Mouse (Mus musculus) gastrocnemius, postnatal 10 days (tissue): ENCODE measurements around the gene Sept11. TPM values are rescaled to one million over a fixed set of nuclear protein-coding genes. Genes with fewer than 3 reads are reported as not detected.

ENCODE experiments used
- DNase-seq: peaks from one replicate; pipeline ENCODE4 v3.0.0; 2021; ENCODE audit warnings: mixed read lengths
- total RNA-seq, 2 experiments: library from RNA; stranded (reverse); gene quantifications; 2 replicates each; pipeline ENCODE4 v1.2.3; 2021

The Sept11 gene
- total RNA-seq, 2 experiments from 2014 or later = 161 to 185 TPM

GRCm38 (mm10) chr5:93168654-93169053 lies 75.4 kb downstream of the Sept11 start:
- no peak for DNase-seq

DNA sequence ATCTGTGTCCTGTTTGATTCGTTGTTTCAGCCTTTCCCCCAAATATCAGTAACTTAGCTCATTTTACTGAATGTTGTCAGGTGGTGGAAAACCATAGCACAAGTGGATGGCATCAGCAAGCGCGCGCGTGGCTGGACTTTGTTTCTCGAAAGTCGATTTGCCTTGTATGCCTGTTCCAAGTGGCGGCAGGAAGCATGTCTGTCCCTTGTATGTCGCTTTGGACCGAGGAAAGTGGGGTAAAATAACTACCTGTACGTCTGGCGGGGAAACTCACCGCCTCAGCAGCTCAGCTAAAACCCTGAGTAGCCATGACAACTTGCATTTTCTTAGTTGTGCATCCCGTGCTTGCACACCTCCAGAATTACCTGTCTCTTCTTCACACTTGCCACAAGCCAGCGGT lies 78.2 kb downstream of the Sept11 start:
- DNase-seq = no peak

DNA sequence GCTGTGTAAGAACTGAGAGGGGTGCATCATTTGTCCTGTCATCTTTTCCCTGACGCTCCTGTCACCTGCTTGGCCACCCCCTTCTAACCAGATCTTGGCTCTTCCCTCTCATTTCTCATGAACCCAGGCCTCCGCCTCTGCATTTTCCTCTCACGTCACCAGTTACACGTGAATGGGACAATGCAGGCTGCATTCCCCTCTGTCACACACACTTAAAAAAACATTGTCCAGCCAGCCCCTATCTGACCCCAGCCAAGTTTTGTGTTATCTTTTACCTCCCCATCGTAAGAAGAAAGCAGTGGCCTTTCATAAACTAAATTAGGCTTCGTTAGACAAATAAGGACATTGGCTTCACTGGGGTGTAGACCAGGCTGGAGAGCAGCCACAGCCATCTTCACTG lies 79.3 kb downstream of the Sept11 start:
- DNase-seq = no peak

DNA sequence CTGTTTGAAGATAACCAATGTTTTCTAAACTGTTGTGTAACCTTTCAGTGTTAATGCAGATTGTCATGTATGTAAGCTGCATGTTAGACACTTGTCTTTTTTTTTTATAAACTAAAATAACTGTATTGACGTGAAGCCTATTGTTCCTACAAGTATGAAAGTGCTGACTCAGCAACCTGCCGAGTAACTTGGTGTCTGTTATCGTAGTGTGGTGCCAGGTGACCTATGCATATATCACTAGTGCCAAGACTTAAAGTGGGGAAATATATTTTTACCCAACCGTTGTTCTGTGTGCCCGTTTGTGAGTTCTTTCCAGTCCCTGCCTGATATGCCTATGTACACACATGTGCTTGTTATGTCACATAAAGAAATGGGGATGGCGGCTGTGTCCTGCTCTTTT lies 81.4 kb downstream of the Sept11 start:
- DNase-seq = no peak

DNA sequence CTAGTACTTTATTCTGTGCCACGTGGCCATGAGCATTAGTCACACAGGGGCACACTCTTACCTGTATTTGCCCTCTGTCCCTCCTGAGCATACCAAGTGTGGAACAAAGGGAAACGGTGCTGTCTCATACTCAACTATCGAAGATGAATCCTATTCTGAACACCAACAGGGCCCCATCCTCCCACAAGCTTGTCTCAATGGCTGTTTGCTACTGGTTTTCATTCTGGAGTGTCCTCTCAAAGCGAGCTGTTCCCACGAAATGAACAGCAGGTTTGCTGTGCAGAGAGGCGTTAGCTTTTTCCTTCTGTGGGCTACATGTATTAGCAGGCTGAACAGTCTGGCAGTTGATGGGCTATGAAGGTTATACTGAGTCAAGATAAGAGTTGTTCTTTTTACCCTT lies 85.4 kb downstream of the Sept11 start:
- DNase-seq = no peak

DNA sequence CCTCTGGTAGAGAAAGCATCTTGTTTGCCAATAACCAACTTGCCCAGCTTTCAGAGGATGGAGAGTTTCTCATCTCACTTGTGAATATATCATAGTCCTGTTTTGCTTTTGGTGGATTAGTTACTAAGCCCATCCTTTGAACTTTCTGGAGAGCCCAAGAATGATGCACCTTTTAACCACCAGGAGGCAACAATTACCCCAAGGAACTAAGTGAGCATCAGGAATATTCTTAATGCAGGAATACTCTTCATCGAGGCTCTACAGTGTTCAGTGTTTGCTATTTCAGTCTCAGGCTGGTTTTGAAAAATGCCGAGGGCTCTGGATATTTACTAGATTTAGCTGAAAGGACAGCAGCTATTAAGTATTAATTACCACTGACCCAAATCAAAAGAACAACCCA lies 87.0 kb downstream of the Sept11 start:
- DNase-seq = no peak

GRCm38 (mm10) chr5:93183311-93183710 lies 90.1 kb downstream of the Sept11 start:
- DNase-seq = no peak

DNA sequence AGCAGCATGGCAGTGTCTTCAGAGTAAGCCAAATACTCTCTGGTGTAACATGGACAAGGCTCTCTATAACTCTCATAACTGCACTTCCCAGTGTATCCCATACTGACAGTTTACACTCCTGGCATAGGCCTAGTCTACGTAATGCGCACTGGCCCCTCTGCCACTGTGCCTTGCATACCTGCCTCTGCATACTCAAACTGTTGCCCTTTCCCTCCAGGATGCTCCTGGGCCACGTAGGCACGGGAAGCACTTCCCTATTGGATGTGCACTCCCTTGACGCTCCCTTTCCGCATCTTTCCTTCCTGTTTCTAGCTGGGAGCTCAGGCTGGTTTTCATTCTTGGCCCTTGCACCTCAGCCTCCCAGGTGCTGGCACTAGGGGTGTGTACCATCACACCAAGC lies 91.3 kb downstream of the Sept11 start:
- DNase-seq = no peak

GRCm38 (mm10) chr5:93189607-93190006 lies 96.4 kb downstream of the Sept11 start:
- no peak for DNase-seq

DNA sequence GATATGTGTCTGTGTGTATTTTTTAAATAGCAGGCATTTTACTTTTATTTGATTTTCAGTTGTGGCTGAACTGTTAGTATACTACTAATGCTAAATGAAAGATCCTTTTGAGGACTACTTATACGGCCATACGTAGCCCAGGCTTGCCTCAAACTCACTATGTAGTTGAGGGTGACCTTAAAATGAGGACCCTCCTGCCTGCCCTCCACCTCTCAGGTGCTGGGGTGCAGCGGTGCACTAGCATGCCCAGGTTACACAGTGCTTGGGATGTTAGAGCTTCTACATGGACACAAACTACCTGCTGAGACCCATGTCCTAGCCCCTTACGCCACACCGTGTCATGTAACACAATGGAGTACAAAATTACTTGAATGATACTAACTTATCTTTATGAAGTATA lies 97.2 kb downstream of the Sept11 start:
- DNase-seq = no peak

DNA sequence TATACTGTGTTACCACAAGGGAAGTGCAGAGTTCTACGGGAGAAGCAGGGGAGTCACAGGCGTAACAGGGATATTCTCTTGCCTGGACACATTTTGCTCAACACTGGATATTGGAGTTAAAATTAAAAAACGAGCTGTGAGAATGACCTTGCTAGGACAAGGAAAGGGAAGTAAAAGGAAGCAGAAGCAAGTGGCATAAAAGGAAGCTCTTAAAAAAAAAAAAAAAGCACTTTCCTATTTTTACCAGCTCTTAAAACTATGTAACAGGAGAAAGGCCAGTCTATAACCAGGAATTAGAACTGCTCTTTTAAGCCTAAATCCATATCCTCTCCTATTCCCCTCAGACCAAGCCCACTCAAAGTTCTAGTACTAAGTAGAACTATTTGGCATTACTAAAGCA lies 105.0 kb downstream of the Sept11 start:
- DNase-seq = no peak

- DNase-seq = no peak
These were observed 107.9 kb downstream of the Sept11 start for GRCm38 (mm10) chr5:93201181-93201580.

DNA sequence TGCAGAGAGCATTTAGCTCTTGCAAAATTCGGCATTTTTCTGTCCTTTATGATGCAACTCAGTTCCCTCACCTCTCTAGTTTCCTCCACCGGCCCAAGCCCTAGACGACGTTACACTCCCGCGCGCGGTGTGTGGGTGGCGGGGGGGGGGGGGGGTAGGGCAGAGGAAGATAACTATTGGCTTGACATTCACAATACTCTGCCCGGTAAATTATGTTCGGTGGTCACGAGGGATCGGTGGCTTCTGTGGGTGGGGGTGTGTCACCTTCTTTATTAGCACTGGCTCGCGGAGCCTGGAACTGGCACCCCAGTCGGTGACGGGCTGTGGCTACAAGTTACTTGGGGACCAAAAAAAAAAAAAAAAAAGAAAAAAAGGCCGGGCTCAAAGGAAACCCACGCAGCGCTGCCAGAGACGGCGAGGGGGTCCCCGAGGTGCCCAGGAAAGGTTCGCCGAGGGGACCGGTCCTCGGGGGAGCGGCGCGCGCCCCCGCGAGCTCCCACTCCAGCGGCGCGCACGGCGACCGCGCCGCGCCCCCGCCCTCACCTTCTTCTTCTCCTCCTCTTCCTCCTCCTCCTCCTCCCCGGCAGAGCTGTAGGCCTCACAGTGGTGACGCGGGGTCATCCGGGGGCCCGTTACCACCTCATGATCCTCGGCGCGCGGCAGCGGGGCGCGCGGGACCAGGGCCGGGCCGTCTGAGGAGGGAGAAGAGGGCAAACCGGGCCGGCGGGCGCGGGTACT lies 112.3 kb downstream of the Sept11 start:
- DNase-seq = peak; percentile 53

GRCm38 (mm10) chr5:93206109-93207005 lies 113.1 kb downstream of the Sept11 start, which contains the start of the genes Ccni and 2010109A12Rik:
Gene Ccni, minus strand, starts transcription at chr5:93206495.
Gene 2010109A12Rik, plus strand, starts transcription at chr5:93206518.
- DNase-seq = peak; percentile 95

- peak; percentile 56 for DNase-seq
These were observed 113.7 kb downstream of the Sept11 start for GRCm38 (mm10) chr5:93207006-93207348.

DNA sequence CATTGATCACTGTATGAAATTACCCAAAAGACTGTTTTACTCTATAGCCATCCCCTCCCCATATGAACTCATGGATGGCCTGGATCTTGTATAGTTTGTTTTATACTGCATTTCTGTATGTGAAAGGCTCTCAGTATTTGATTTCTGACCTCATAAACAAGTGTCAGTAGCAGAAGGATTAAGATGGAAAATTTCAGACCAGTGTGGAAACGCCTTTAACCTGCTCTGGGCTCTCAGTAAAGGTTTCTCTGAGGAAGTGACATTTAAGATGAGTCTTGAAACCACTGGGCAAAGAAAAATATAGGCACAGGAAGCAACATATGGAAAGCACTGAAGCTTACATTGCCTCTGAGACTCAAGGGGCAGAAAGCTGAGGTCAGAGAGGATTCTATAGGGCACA lies 114.3 kb downstream of the Sept11 start:
- DNase-seq = no peak

DNA sequence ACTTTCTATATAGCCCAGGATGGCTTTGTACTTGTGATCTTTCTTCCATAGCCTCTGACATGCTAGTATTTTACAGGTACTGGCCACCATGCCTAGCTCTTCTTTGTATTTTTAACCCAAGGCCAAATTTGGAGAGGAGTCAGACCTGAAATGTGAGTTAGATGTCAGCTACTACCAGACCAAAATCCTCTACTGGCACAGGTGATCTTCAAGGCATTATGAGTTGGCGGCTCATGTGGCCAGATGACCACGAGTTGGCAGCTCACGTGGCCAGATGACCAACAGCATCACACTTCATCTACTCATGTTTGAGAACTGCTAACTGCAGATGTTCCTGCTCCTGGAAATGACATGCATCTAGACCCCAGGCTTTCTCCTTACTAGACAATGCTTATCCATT lies 125.1 kb downstream of the Sept11 start:
- DNase-seq = no peak

GRCm38 (mm10) chr5:93221661-93222060 lies 128.4 kb downstream of the Sept11 start:
- peak; percentile 39 for DNase-seq

DNA sequence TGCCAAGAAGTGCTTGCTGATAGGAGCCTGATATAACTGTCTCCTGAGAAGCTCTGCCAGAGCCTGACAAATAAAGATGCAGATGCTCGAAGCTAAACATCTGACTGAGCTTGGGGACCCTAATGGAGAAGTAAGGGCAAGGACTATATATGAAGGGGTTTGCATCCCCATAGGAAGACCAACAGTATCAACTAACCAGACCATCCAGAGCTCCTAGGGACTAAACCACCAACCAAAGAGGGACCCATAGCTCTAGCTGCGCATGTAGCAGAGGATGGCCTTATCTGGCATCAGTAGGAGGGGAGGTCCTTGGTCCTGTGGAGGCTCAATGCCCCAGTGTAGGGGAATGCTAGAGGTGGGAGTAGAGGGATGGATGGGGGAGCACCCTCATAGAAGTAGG lies 131.3 kb downstream of the Sept11 start:
- no peak for DNase-seq
